8 mouse cellular contexts compared by ENCODE assay signal in genomic region chr2:136532033-136532432, GRCm38 (mm10). TPM values are rescaled to one million over a fixed set of nuclear protein-coding genes. Genes with fewer than 3 reads are reported as not detected.
DNase-seq lines count a peak whose midpoint lies in the region; ATAC-seq lines count a peak whose summit lies in the region.

No protein-coding gene starts in this region.

- peak; percentile 32 for DNase-seq in CD4-positive, CD25-positive, alpha-beta regulatory T cell, adult 2 months (ENCODE audit: low read depth, low spot score)
- peak; percentile 88 for DNase-seq in embryonic facial prominence, embryonic 11.5 days (ENCODE audit: low spot score)
- peak; percentile 88 to 91 for DNase-seq in left cerebral cortex, adult 9 months (ENCODE audit: low spot score in 2 of 2)
- peak; percentile 87 for DNase-seq in right cerebral cortex, postnatal 14 days

- ATAC-seq in CD4-positive, CD25-positive, alpha-beta regulatory T cell, adult 4 months, result no peak
- peak; percentile 100 for ATAC-seq in embryonic facial prominence, embryonic 11.5 days (replicated peaks; ENCODE audit: insufficient number of reproducible peaks, low FRiP score, low TSS enrichment, low read depth)
- ATAC-seq in granulocyte monocyte progenitor cell, adult 5-6 weeks (replicated peaks; ENCODE audit: poor library complexity, severe bottlenecking), result peak; percentile 99
- peak; percentile 100 for ATAC-seq in intestine, embryonic 15.5 days
- peak; percentile 82 for ATAC-seq in megakaryocyte, adult 5-6 weeks (ENCODE audit: poor library complexity, severe bottlenecking)

- WGBS in embryonic facial prominence, embryonic 11.5 days, result under 1% methylated on average over 23 of the region's 23 CpGs
- 1% methylated on average over 23 of the region's 23 CpGs for WGBS in intestine, embryonic 15.5 days

- peak overlapping the region; percentile 43 for H3K4me3 ChIP-seq in embryonic facial prominence, embryonic 11.5 days (ENCODE audit: low read depth, low read length)
- peak overlapping the region; percentile 50 for H3K4me3 ChIP-seq in intestine, embryonic 15.5 days (replicated peaks)

- no peaks in the 10 kb centered on the region for H3K27me3 ChIP-seq in embryonic facial prominence, embryonic 11.5 days (ENCODE audit: control insufficient read depth, insufficient read depth, low read length)
- H3K27me3 ChIP-seq in intestine, embryonic 15.5 days (replicated peaks), result no peaks in the 10 kb centered on the region

- H3K4me2 ChIP-seq in embryonic facial prominence, embryonic 11.5 days (ENCODE audit: low read depth, low read length), result peak overlapping the region; percentile 57
- peak overlapping the region; percentile 89 for H3K4me2 ChIP-seq in intestine, embryonic 15.5 days (replicated peaks)

- H3K9me3 ChIP-seq in embryonic facial prominence, embryonic 11.5 days (replicated peaks; ENCODE audit: control insufficient read depth, low read length), result no peaks in the 10 kb centered on the region
- no peaks in the 10 kb centered on the region for H3K9me3 ChIP-seq in intestine, embryonic 15.5 days

- no peak overlapping the region for H3K27ac ChIP-seq in embryonic facial prominence, embryonic 11.5 days (replicated peaks; ENCODE audit: low read depth, low read length)
- H3K27ac ChIP-seq in intestine, embryonic 15.5 days, result no peak overlapping the region

- no peaks in the 10 kb centered on the region for H3K4me1 ChIP-seq in embryonic facial prominence, embryonic 11.5 days (ENCODE audit: control insufficient read depth, insufficient read depth, low read length)
- H3K4me1 ChIP-seq in intestine, embryonic 15.5 days (replicated peaks), result no peaks in the 10 kb centered on the region

- peak overlapping the region; percentile 58 for H3K9ac ChIP-seq in embryonic facial prominence, embryonic 11.5 days (replicated peaks; ENCODE audit: low read length)
- peak overlapping the region; percentile 42 for H3K9ac ChIP-seq in intestine, embryonic 15.5 days

- no peaks in the 10 kb centered on the region for H3K36me3 ChIP-seq in embryonic facial prominence, embryonic 11.5 days (replicated peaks; ENCODE audit: control insufficient read depth, insufficient read depth, low read depth, low read length)
- no peaks in the 10 kb centered on the region for H3K36me3 ChIP-seq in intestine, embryonic 15.5 days

RNA-seq across cellular contexts. Expression of gene Ankef1, which starts 30.3 kb away (rescaled TPM):
- not detected for polyA plus RNA-seq in CD4-positive, CD25-positive, alpha-beta regulatory T cell, adult 4 months (2017; shearing (Covaris generic))
- polyA plus RNA-seq in embryonic facial prominence, embryonic 11.5 days (2014; fragmentation: Nextera tagmentation; extraction: Ambion mirVana), result 0.73 and 1.1 TPM in 2 replicates
- not detected in 2 replicates for total RNA-seq in granulocyte monocyte progenitor cell, adult 5-6 weeks (2014; fragmentation: Nextera tagmentation)
- total RNA-seq in granulocyte monocyte progenitor cell, adult 5-6 weeks (2017), result not detected in 2 replicates
- 0.19 and 0.24 TPM in 2 replicates for polyA plus RNA-seq in intestine, embryonic 15.5 days (2015; fragmentation: Nextera tagmentation; extraction: Ambion mirVana)
- total RNA-seq in megakaryocyte, adult 5-6 weeks (2015), result not detected in 2 replicates
- total RNA-seq in megakaryocyte, adult 5-6 weeks (2017), result not detected in 2 replicates

Comparison
In these comparisons a context has a peak if more than half of its experiments do, and no peak if none do; other contexts are left out.
1. DNase-seq: peak in every context shown above with its lines; median percentile 90 in left cerebral cortex, adult 9 months; 88 in embryonic facial prominence, embryonic 11.5 days; 87 in right cerebral cortex, postnatal 14 days; 32 in CD4-positive, CD25-positive, alpha-beta regulatory T cell, adult 2 months.